Mouse (Mus musculus): ENCODE measurements at regions not wholly inside any gene's neighbourhood (a gene's known extent, or its start where the extent isn't known, plus 50 kb on each side); places are given as distances from the start of the nearest gene placed in this dataset.

DNA sequence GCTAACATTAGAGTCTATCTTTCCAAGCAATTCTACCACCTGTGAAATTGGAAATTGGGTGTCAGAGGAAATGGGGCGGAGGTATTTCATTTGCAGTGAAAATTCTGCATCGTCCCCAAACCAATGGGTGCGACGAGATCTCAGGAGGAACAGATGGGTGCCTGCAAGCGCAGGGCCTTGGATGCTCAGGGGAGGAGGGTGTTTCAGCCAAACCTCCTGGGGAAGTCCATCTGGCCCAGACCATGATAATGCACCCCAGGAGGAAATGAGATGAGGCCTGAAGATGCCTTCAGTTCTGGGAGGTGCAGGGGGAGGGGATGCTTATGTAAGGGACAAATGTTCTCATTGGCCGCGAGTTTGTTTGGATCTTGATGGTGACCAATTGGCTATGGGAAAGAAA, 205.9 kb upstream of the Dynlrb2 start:
- DNase-seq (ENCODE audit: low spot score in 2 of 2), result no peak

DNA sequence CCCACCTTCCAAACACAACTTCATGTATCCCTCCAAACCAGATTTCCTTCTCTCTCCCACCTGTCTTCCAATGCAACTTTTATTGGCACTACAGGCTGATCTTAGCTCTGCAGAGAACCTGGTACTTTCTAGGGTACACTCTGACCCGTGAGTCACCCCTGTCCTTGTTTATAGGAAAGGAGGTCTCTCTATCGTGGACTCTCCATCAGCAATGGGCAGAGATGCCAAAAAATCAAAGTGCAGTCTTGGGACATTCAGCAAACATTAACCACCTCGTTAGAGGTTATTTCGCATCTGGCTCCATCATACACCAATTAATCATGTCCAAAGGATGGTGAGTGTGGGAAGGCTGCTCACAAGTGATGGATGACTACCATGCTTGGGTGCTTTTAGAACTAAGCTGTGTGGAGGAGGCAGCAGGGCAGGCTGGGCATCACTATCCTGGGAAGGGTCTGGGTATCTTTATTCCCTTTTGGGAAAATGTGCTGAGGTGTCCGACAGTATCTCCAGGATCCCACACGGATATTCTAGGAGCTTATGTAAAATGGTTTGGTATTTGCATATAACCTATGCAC, 214.0 kb upstream of the Dynlrb2 start:
- DNase-seq (ENCODE audit: low spot score in 2 of 2), result no peak

DNA sequence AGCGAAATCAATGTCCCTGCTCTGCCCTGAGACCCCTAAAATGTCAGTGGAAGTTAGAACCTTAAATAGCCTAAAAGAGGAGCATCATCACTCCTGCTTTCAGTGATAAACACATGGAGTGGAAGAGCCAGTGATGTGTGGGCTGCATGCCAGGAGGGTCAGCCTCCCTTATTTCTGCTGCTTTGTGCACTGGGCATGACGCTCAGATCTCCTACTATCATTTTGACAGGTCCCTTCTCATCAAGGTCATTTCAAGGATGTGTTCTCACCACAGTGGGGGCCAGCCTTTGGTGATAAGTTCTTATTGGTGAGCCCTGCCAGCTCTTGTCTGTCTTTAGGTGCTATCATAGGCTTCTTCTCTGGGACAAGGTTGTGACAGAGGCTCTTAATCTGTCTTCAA, 215.5 kb upstream of the Dynlrb2 start:
- no peak for DNase-seq (ENCODE audit: low spot score in 2 of 2)

DNA sequence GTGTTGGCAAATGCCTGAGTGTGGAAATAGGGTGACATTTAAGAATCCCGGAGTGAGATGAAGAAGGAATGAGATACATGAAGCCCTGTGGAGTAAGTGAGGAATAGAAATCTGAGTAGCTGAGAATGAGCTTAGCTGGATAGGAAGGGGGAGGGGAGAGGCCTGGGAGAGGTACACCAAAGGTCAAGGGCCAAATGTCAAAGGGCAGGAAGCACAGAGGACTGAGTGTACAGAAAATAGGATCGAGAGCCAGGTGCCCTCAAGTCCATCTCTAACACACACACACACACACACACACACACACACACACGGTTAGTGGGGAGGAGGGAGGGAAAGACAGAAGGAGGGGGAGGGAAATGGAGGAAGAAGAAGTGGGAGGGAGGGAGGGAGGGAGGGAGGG, 220.8 kb upstream of the Dynlrb2 start:
- DNase-seq (ENCODE audit: low spot score in 2 of 2), result no peak

DNA sequence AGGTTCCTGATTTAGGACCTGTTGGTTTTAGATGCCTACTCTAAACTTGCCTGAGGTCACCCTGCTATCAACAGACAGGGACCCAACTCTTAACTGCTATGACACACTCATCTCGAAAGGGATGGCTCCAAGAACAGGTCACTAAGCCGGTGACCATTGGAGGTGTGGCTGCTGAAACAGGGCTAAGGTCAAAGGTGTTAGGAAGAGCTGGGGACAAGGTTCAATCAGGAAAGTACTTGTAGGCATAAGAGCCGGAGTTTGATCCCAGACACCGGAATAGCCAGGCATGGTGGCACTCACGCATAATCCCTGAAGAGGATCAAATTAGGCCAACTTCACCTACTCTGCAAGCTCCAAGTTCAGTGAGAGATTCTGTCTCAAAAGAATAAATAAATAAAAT, 222.4 kb upstream of the Dynlrb2 start:
- DNase-seq (ENCODE audit: low spot score in 2 of 2), result no peak

DNA sequence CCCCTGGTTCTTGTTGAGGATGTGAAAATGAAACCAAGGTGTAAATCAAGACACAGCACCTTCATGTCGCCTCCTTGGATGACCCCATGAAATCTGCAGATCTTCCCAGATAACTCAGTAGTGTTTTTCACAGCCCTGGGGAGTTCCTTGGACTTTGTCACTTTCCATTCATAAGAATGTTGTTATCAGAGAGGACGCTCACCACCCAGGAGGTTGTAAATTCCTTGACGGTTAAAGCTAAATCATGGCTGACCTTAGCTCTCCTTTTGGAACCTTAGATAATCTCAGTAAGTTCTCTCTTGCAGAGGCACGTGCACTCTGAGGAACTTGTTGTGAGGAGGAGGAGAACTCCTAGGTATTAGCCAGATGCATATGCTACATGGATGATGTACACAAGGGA, 229.8 kb upstream of the Dynlrb2 start:
- DNase-seq (ENCODE audit: low spot score in 2 of 2), result no peak

- no peak for DNase-seq (ENCODE audit: low spot score in 2 of 2)
Measured at GRCm38 (mm10) chr8:116271238-116271637, 233.5 kb upstream of the Dynlrb2 start.

DNA sequence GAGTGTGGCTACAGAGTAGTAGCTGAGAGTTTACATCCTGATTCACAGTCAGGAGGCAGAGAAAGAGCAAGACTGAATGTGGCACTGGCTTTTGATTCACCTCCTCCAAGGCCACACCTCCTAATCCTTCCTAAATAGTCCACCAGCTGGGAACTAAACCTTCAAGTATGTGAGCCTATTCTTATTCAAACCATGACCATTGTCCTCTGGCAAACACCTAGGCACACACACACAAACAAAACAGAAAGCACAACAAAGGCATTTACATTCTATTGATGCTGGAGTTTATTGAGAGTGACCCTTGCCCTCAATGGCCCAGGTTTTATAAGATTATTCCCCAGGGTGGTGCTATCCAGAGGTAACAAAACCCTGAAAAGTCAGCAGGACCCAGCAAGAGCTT, 235.4 kb upstream of the Dynlrb2 start:
- no peak for DNase-seq (ENCODE audit: low spot score in 2 of 2)

GRCm38 (mm10) chr8:116268685-116269084, 236.1 kb upstream of the Dynlrb2 start:
- DNase-seq (ENCODE audit: low spot score in 2 of 2), result no peak

GRCm38 (mm10) chr8:116268161-116268560, 236.6 kb upstream of the Dynlrb2 start:
- DNase-seq (ENCODE audit: low spot score in 2 of 2), result no peak

DNA sequence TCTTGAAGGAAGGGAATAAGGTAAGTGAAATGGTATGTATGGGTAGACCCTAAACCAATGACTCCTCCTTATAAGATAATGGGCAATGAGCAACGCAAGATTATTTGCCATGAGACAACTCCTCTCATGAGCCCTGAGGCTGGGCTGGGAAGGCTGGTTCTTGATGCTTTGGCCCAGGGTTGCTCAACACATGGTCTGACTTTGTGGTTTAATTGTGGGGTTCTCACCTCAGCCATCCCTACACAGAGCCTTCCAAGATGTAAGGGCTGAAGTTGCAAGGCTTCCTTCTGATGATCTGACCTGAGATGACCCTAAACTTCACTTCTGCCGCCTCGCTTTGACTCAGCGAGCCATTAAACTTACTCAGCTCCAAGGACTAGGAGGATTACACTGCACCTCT, 237.8 kb upstream of the Dynlrb2 start:
- no peak for DNase-seq (ENCODE audit: low spot score in 2 of 2)

DNA sequence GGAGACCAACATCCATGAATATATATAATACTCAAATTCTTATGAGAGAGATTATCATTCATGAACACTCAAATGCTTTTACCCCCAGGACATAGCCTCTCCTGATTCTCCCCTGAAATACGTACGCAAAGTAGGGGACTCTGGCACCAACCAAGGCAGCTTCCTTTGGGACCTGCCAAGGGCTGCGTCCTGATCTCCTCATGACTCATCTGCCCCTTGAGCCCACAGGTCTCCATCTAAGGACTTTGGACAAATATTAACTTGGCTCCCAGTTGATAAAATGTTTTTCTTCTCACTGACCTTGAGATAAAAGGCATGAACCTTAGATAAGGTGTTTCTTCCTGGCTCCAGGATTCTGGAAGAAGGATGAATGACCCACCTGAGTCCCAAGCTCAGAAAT, 239.2 kb upstream of the Dynlrb2 start:
- DNase-seq (ENCODE audit: low spot score in 2 of 2), result no peak

DNA sequence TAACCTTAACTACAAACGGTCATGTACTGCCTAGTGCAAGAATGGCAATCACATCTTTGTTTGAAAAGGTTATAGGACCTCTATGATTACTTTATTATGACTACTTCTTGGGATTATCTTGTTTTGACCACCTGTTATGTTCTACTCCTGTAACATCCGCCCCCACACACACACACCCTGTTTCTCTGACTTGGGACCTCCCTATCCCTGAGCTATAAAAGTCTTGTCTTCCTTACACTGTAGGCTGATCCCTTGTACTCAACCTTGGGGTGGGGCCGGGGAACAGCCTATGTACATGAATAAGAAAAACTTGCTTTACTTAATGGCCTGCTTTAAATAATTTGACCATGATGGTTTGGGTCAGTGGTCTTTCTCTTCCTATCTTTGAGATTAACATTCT, 240.7 kb upstream of the Dynlrb2 start:
- no peak for DNase-seq (ENCODE audit: low spot score in 2 of 2)

GRCm38 (mm10) chr8:116261286-116261685, 243.5 kb upstream of the Dynlrb2 start:
- no peak for DNase-seq (ENCODE audit: low spot score in 2 of 2)

DNA sequence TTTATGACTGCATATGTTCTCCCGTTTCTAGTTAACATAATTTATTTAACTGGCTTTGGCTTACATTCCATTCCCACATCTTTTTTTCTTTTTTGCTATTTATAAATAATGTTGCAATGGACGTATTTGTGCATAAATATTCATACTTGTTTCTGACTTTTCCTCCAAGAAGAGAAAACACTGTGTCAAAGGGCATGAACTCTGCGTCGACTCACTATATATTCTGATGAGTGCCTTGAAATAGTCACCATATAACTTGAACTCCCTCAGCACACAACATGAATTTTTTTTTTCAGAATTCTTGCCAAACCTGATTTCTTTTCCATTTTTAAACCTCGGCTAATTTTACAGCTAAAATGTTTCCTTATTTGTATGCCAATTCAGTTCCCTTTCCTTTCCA, 249.4 kb upstream of the Dynlrb2 start:
- no peak for DNase-seq (ENCODE audit: low spot score in 2 of 2)

- DNase-seq (ENCODE audit: low spot score in 2 of 2), result no peak
Measured at GRCm38 (mm10) chr8:116252455-116253216, 252.1 kb upstream of the Dynlrb2 start.

- no peak for DNase-seq (ENCODE audit: low spot score in 2 of 2)
Measured at GRCm38 (mm10) chr8:116248398-116248797, 256.4 kb upstream of the Dynlrb2 start.

DNA sequence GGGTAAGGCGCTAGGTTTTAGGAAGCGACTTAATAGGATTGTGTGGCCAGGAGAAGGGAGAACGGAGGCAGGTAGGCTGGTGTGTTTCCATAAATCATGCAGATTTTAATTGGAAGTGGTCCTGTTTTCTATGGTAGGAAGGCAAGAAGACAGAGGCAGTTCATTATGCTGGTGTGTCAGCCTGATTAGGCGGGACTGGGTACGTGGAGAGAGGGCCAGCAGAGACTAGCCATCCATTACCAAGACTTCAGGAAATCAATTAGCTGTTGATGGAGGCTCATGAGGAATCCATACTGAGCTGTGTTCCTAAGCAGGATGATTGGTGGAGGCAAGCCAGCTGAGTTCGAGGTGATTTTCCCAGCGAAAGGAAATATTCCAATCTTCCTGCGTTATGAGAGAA, 261.3 kb upstream of the Dynlrb2 start:
- no peak for DNase-seq (ENCODE audit: low spot score in 2 of 2)

DNA sequence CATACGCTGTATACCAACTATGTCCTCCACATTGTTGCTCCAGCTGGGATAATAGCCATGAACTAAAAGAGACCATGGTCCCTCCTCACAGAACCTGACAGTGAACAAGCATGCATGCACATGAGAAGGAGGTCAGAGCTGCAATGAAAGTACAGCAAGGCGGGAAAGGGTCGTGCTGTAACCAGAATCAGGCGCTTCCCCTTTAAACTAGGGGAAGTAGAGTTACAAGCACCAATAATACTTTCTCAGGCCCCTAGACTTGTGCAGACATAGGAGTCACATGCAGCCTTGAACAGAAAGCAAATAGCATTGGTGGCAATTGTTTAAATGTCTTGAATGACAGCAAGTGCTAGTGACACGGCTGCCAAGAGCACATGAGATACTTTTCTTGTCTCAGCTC, 261.8 kb upstream of the Dynlrb2 start:
- no peak for DNase-seq (ENCODE audit: low spot score in 2 of 2)

DNA sequence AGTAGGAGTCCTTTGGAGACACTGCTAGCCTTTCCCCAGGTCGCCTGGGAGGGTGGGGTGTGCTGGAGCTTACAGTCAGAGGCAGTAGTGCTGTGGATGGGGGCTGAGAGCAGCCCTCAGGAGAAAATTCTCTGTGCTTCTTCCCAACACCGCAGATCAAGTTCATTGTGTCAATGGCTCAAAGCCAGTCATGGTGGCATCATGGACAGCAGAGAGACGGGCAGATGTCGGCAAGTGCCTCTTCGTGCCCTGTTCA, 262.9 kb upstream of the Dynlrb2 start:
- DNase-seq (ENCODE audit: low spot score in 2 of 2), result no peak

DNA sequence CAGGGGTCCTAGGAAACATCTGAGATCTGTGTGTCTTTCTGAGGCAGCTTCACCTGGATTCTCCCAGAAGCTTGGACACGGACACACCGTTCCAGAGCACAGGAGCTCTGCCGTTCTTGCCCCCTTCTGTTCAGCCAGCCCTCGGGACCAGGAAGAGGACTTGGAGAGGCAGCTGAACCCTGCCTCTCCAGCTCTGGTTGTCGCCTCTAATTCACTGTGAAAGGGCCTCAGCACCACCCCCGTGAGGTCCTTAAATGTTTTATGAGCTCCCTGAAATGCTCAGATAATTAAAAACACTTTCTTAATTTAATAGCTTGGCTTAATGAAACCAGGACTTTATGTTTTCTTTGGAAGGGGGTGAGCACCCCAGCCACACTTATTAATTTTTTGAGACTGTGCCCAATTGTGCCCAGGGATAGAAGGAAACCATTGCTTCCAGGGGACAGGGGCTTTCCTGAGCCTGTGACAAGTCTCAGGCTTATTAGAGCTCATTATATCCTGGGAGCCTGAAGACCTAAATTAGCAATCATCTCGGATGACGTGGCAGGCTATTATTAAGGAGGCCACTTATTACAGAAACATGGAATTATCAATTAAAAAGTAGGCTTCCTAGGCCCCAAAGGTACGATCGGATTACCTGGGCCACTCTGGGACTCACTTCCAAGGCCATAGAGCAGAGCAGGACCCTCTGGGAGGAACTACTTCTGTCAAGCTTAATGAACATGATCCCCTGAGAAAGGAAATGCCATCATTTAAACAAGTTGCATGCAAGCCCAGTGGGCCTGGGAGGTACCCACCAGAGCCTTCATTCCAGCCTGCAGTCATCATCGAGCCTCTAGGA, 263.4 kb upstream of the Dynlrb2 start:
- no peak for DNase-seq (ENCODE audit: low spot score in 2 of 2)

DNA sequence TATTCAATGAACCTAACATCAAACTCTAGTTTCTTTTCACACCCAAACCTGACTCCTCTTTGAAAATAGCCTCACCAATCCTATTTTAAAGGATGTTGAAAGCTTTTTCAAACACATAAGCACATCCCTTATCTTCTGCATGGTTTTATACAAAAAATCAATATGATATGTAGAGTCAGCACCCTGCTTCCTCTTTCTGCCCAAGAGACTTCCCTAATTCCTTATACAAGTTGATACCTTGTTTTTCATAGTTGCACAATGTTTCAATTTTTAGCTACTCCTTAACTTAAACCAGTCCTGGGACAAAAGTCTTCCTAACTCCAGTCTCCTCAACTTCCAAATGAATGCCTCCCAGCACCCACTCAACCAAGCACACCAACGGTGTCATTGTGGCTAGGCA, 266.1 kb upstream of the Dynlrb2 start:
- DNase-seq (ENCODE audit: low spot score in 2 of 2), result no peak

DNA sequence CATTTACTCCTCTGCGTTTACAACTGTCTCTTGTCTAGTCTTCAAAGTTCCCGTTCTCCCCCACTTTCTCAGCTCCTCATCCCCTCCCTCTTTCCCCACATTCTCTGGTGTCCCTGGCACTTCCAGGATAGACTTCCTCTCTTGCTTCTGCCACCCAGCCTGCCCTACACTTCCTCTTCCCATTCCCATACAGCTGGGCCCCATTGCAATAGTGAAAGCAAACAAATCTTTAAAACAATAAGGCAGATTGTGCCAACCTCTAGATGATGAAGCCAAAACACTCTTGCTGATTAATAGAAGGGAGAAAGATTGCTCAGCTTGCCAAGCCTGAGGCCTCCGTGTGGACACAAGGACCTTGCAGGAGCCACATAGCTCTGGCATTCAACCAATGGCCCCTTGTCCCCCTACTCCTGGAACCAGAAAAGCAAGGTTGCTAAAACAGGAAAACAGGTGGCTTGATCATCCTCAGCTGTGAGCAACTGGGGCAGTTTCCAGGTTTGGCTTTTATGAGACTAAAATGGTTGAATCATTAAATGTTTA, 267.1 kb upstream of the Dynlrb2 start:
- DNase-seq (ENCODE audit: low spot score in 2 of 2), result no peak
